Mouse (Mus musculus): ENCODE measurements at regions not wholly inside any gene's neighbourhood (a gene's known extent, or its start where the extent isn't known, plus 50 kb on each side); places are given as distances from the start of the nearest gene placed in this dataset.
A peak's percentile ranks its signal among the peaks of the same experiment; 100 is the strongest.

GRCm38 (mm10) chr2:48730780-48731179 lies 83.1 kb upstream of the Acvr2a start:
- DNase-seq (ENCODE audit: low spot score in 2 of 2) = peak; percentile 9 to 32

GRCm38 (mm10) chr2:48733936-48734335 lies 80.0 kb upstream of the Acvr2a start:
- no peak for DNase-seq (ENCODE audit: low spot score in 2 of 2)

- DNase-seq (ENCODE audit: low spot score in 2 of 2) = no peak
These were observed 79.4 kb upstream of the Acvr2a start for GRCm38 (mm10) chr2:48734521-48734920.

- DNase-seq (ENCODE audit: low spot score in 2 of 2) = no peak
These were observed 77.6 kb upstream of the Acvr2a start for GRCm38 (mm10) chr2:48736312-48736711.
